Mouse (Mus musculus): ENCODE data around the gene Ttc23.

DNA sequence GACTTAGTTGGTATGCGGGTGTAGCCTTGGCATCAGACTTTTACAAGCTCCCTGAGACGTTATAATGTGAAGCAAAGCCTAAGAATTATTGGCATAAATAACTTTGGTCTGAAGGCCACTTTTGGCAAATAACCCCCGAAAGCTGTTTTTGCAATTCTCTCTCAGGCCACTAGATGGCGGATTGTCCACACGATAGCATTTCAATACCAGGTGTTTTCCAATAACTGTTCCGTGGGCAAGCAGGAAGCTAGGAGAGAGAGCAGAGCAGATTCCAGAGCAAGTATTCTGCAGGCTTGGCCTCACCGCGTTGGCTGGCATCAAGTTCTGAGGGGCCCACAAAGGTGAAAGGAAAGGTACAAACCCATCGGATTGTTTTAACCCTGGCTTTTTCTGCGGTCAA, 141.5 kb downstream of the Ttc23 start:
- peak; percentile 84 for TF ChIP-seq CTCF (IDR thresholded peaks at IDR 0.05; ENCODE audit: low read depth)
- TF ChIP-seq EP300 (IDR thresholded peaks at IDR 0.05; ENCODE audit: low read depth), result no peak

Data from liver, embryonic 14.5 days (tissue).